Mouse (Mus musculus): ENCODE results near the gene Dapk3. TPM values are rescaled to one million over a fixed set of nuclear protein-coding genes. Genes with fewer than 3 reads are reported as not detected.
"Not testable (repeated sequence)": the region's sequence is repeated elsewhere in the genome, so short reads cannot be mapped to it uniquely, and the experiment has no call there.

The Dapk3 gene
- total RNA-seq, 2 experiments from 2014 or later: 71.7 to 71.8 TPM

DNA sequence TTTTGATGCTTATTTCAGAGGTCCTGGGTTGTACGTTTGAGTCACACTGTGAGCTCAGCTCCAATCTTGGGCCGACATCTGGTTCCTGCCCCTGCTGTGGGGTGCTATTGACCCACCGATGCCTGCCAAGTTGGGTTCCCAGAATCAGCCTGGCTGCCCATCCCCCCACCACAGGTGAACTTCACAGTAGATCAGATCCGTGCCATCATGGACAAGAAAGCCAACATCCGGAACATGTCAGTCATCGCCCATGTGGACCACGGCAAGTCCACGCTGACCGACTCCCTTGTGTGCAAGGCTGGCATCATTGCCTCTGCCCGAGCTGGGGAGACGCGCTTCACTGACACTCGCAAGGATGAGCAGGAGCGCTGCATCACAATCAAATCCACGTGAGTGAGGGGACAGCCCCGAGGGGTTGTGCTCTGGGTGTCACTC lies 5.3 kb upstream of the Dapk3 start:
- DNase-seq (ENCODE audit: extremely low spot score in 1 of 2, low spot score in 1 of 2): no peak

DNA sequence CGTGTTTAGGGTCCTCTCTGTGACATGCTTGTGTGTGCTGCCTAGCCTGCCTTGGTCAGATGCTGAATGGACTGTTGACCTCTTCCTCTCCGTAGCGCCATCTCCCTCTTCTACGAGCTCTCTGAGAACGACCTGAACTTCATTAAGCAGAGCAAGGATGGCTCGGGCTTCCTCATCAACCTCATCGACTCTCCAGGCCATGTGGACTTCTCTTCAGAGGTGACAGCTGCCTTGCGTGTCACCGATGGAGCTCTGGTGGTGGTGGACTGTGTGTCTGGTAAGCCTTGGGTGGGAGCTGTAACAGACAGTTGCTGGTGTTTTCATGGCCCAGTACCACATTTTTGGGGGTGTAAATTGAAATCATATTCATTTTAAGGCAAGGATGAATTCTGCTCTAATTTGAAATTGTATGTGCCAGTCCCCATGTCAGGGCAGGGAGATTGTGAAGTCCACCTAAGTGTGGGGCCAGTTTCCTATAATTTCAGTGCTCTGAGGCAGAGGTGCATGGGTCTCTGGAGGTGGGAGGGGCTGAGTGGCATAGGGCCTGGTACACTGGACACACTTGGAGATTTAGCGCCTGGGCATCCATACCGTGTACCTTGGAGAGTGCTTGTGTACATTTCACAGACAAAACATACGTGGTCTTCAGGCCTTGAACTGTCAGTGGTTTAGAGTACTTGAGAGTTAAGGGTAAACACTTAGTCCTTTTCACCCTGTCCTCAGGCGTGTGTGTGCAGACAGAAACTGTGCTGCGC lies 4.7 kb upstream of the Dapk3 start:
- no peak for DNase-seq (ENCODE audit: extremely low spot score in 1 of 2, low spot score in 1 of 2)

DNA sequence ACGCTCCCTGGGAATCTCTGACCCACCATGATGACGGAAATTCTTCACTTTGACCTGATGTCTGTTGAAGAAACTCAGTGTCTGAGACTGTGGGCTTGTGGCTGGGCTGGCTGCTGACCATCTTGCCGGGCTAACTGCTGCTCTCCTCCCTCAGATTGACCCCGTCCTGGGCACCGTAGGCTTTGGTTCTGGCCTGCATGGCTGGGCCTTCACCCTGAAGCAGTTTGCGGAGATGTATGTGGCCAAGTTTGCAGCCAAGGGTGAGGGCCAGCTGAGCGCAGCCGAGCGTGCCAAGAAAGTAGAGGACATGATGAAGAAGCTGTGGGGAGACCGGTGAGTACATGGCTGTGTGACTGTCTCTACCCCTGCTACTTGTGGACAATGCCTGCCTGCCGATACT lies 3.9 kb upstream of the Dapk3 start:
- DNase-seq (ENCODE audit: extremely low spot score in 1 of 2, low spot score in 1 of 2): no peak

DNA sequence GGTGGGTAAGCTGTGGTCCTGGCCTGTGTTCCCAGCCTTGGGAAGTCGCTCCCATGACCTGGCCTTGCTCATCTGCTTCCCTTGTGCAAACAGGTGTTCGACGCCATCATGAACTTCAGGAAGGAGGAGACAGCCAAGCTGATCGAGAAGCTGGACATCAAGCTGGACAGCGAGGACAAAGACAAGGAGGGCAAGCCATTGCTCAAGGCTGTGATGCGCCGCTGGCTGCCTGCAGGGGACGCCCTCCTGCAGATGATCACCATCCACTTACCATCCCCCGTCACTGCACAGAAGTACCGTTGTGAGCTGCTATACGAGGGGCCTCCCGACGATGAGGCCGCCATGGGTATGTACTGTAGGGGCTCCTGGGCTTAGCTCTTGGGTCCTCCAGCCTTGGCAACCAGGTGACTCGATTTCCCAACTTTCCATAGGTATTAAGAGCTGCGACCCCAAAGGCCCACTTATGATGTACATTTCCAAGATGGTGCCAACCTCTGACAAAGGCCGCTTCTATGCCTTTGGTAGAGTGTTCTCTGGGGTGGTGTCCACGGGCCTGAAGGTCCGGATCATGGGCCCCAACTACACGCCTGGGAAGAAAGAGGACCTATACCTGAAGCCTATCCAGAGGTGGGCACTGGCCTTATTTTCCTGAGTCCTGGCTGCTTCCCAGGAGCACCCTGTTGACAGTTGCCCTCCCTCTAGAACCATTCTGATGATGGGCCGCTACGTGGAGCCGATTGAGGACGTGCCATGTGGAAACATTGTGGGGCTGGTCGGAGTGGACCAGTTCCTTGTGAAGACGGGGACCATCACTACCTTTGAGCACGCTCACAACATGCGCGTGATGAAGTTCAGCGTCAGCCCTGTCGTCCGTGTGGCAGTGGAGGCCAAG lies 3.1 kb upstream of the Dapk3 start:
- no peak for DNase-seq (ENCODE audit: extremely low spot score in 1 of 2, low spot score in 1 of 2)

DNA sequence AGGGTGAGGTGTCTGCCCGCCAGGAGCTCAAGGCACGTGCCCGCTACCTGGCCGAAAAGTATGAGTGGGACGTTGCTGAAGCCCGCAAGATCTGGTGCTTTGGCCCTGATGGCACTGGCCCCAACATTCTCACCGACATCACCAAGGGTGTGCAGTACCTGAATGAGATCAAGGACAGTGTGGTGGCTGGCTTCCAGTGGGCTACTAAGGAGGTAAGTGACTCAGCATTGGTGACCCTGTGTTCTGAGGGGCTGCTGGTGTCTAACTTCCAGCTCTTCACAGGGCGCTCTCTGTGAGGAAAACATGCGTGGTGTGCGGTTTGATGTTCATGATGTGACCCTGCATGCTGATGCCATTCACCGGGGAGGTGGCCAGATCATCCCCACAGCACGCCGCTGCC lies 1.9 kb upstream of the Dapk3 start:
- DNase-seq (ENCODE audit: extremely low spot score in 1 of 2, low spot score in 1 of 2): no peak

DNA sequence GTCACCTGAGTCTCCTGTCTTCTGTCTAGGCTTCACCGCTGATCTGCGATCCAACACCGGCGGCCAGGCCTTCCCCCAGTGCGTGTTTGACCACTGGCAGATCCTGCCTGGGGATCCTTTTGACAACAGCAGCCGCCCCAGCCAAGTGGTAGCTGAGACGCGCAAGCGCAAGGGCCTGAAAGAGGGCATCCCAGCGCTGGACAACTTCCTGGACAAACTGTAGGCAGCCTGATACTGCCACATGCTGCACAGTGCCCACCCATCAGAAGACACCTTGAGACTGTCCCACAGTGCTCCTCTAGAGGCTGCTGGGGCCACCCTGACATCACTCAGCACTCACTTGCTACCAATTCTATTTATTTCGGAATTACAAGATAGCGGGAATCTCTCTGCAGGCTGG lies 945 bp upstream of the Dapk3 start:
- not testable (repeated sequence) for DNase-seq (ENCODE audit: extremely low spot score in 1 of 2, low spot score in 1 of 2)

DNA sequence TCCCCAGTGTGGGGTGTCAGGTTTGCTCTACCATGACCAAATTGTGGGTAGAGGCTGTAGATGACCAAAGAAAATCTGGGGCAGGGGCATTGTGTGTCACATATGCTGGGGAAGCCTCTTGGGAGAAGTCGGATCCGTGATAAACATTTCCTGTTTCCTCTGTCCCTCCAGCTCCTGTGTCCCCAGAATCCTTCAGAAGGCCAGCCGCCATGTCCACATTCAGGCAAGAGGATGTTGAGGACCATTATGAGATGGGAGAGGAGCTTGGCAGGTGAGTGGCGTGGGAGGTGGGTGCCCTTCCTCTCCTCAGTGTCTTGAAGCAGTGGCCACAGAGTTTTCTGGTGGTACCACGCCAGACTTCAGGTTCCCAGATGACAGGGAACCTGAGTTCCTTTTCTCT lies 1.0 kb downstream of the Dapk3 start, which contains the start of gene 4930442H23Rik:
Gene 4930442H23Rik, minus strand, starts transcription at position 45 of the 400 bp plus-strand sequence.
- no peak for DNase-seq (ENCODE audit: extremely low spot score in 1 of 2, low spot score in 1 of 2)

DNA sequence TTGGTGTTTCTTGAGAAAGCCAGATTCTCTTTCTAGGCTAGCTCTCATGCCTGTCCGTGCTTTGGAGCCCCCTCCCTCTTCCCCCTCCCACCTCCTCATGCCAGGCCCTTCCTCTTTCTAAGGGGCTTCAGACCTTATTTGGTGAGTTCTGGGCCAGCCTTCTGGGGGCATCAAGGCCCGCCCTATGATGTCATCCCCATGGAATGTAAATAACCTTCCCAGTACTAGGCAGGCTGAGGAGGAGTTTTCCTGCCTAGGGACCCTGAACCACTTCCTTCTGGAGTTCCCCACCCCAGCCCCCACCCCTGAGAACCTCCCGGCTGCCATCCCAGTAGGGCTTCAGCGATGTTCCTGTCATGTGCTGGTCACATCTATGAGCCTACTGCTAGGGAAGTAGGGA lies 2.0 kb downstream of the Dapk3 start:
- DNase-seq (ENCODE audit: extremely low spot score in 1 of 2, low spot score in 1 of 2): no peak

DNA sequence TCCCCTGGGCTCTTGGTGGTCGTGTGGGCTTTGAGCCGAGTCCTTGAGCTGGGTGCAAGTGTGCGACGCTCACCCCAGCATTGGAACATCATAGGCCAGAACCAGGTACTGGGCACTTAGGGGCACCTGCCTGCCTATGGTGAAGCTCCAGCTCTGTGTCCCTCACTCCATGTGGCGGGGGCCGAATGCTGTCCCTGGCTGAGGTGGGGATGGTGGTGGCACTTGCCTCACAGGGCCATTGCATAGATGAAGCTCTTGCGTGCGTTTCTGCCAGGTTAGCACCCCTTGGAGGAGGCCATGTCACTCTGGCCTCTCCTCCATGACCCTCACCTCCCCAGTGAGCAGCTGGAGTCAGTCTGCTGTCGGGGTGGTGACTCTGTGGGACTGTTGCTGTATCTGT lies 4.4 kb downstream of the Dapk3 start:
- no peak for DNase-seq (ENCODE audit: extremely low spot score in 1 of 2, low spot score in 1 of 2)

DNA sequence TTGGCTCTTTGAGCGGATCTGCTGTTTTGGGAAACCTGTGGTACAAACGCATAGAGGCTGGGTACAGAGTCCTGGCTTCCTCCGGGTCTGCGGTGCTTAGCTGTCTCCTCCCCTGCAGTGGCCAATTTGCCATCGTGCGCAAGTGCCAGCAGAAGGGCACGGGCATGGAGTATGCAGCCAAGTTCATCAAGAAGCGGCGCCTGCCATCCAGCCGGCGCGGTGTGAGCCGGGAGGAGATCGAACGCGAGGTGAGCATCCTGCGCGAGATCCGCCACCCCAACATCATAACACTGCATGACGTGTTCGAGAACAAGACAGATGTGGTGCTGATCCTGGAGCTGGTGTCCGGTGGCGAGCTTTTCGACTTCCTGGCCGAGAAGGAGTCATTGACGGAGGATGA lies 7.0 kb downstream of the Dapk3 start:
- no peak for DNase-seq (ENCODE audit: extremely low spot score in 1 of 2, low spot score in 1 of 2)

DNA sequence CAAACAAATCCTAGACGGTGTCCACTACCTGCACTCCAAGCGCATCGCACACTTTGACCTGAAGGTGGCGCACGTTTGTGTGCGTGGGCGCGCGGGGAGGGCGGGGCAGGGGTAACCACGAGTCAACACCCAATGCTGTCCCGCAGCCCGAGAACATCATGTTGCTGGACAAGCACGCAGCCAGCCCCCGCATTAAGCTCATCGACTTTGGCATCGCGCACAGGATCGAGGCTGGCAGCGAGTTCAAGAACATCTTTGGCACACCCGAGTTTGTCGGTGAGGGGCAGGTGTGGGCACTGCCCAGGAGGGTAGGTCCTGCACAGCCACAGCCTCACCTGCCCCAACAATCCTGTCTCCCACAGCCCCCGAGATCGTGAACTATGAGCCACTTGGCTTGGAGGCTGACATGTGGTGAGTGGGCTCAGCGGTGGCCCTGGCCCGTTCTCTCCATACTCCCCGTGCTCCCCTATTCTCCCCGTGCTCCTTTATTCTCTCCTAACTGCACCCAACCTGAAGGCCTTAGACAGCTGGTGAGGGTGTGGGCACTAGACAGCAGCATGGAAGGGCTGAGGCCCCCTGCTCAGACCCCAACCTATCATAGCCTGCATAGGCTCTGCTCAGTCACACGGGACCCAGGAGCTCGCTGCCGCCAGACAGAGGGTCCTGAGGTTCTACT lies 7.6 kb downstream of the Dapk3 start:
- no peak for DNase-seq (ENCODE audit: extremely low spot score in 1 of 2, low spot score in 1 of 2)

DNA sequence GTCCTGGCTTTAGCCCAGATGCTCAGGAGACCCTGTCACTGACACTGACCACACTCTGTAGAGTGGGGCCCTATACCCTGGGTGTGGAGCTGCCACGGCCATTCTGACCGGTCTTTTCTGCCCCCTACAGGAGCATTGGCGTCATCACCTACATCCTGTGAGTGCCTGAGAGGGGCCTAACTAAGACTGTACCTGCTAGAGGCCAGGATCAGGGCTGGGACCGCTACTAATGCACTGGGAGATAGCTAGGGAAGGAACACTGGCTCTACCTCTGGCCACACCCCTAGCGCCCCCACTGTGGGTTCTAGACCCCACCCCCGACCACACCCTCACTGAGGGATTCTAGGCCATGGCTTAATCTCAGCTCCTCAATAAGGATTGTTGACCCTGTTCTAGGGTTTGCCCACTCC lies 8.1 kb downstream of the Dapk3 start:
- DNase-seq (ENCODE audit: extremely low spot score in 1 of 2, low spot score in 1 of 2): no peak

DNA sequence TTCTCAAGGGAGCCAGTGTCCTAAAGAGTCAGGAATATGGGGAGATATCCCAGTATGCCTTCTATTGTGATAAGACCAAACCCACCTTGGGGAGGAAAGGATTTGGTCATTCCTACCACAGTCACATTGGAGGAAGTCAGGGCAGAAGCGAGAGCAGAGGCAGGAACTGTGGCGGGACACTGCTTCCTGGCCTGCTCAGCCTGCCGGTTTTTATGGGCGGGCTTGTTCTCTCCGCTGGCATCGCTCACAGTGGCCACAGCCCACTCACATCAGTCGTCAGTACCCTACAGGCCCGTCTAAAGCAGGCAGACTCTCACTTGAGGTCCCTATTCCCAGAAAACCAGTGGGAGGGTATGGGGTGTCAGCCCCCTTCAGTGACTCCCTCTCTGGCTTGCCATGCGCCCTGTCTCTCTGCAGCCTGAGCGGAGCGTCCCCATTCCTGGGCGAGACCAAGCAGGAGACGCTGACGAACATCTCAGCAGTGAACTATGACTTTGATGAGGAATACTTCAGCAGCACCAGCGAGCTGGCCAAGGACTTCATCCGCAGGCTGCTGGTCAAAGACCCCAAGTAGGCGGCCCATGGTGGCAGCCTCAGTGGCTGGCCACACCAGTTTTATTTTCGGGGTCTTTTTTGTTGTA lies 8.7 kb downstream of the Dapk3 start:
- no peak for DNase-seq (ENCODE audit: extremely low spot score in 1 of 2, low spot score in 1 of 2)

DNA sequence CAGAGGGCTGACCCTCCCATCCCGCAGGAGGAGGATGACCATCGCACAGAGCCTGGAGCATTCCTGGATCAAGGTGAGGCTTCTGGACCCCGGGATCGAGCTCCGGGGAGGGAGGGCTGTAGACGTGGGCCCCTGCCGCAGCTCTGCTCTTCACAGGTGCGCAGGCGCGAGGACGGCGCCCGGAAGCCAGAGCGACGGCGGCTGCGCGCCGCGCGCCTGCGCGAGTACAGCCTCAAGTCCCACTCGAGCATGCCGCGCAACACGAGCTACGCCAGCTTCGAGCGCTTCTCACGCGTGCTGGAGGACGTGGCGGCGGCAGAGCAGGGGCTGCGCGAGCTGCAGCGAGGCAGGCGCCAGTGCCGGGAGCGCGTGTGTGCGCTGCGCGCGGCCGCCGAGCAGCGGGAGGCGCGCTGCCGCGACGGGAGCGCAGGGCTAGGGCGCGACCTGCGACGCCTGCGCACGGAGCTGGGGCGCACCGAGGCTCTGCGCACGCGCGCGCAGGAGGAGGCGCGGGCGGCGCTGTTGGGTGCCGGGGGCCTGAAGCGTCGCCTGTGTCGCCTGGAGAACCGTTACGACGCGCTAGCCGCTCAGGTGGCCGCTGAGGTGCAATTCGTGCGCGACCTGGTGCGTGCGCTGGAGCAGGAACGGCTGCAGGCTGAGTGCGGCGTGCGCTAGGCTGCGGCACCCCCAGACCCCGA lies 9.6 kb downstream of the Dapk3 start:
- peak; percentile 71 to 77 for DNase-seq (ENCODE audit: extremely low spot score in 1 of 2, low spot score in 1 of 2)

DNA sequence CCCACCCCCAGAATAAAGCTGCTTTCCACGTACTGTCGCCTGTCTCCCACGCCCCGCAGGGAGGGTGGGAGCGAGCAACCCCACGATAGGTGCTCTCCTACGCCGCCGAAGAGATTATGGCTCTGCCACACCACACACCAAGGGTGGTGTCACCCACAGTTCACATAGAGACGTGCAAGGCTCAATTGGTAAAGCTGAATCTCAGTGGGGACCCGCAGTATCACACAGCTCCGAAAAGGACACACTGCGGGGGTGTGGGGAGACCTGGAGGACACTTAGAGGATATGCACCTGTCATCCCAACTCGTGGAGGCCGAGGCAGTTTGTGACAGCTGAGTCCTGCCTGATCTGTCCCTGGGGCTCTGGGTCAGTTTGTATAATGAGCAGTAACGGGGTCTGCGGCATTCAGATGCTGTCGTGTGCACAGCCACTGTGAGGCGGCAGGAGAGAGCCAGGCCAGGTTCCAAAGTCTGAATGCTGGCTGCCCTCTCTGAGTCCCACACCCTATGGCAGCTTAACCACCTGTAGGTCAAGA lies 10.2 kb downstream of the Dapk3 start:
- no peak for DNase-seq (ENCODE audit: extremely low spot score in 1 of 2, low spot score in 1 of 2)

DNA sequence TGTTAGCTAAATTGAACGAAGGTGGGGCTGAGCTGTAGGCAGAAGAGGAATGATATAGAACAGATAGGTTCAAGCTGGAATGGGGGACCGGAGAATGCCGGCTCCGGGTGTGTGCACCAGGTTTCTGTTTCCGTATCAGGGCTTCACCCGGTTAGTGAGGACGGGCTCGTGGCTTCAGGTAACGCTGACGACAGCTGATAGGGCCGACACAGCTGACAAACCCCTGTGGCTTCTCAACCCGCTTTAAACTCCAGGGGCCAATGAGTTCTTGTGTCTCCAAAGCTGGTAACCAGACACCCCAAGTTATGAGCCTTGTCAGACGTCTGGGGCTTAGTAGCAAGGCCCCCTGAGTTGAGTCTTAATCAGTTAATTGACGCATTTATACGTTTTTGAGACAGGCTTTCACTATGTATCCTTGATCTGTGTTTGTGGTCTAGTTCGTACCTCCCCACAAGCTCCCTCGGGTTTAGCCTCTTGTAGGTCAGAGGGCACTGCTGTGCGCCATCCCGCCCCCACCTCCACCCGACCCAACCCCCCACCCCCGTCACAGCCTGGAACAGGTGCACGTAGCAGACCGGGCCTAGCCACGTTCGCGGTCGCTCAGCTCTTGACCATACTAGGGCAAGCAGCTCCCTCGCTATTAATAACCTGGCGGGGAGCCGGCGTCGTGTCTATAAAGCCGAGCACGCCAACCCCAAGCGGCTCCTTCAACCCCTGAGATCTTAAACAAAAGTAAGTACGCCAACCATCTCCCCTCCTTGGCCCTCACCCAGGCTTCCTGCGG lies 11.4 kb downstream of the Dapk3 start:
- no peak for DNase-seq (ENCODE audit: extremely low spot score in 1 of 2, low spot score in 1 of 2)

DNA sequence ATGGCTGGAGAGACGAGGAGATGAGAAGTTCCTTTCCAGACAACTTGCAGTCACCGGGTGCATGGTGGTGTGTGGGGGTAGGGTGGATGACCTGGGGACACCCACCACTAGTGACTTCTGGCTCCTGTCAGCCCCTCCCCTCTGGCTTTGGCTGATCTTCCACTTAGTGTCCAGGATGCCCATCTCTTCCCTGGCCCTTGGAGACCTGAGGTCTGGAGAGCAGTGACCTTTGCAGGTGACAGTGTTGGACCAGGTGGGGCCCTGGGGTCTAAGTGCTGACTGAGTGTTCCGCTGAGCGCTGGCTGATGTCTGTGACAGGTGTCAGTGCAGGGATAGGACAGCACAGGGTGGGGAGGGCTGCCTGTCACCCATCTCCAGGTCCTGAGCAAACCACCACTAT lies 12.5 kb downstream of the Dapk3 start:
- no peak for DNase-seq (ENCODE audit: extremely low spot score in 1 of 2, low spot score in 1 of 2)

DNA sequence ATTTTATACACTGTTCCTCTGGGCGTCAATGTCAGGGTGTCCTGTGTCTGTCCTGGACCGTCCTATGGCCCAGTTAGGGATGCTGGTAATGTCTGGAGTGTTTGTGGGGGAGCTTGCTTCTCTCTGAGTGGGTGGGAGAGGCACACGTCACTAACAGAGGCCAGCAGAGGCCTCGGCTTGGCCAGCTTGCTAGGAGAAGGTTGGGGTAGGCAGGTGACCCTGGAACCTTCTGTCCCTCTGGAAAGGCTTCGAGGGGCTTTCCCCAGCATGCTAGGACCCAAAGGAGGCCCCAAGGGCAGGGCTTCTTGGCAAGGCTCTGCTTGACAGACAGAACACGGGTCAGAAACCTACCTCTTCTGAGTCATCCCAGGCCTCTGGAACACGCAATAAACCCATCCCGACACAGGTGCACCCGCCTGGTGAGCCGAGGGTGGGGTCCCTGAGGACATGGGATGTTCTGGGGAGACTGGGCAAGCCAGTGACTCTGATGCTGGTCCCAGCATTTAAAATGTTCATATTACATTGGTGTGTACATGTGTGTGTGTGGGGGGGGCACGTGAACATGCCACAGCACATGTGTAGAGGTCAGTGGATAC lies 13.8 kb downstream of the Dapk3 start:
- no peak for DNase-seq (ENCODE audit: extremely low spot score in 1 of 2, low spot score in 1 of 2)

DNA sequence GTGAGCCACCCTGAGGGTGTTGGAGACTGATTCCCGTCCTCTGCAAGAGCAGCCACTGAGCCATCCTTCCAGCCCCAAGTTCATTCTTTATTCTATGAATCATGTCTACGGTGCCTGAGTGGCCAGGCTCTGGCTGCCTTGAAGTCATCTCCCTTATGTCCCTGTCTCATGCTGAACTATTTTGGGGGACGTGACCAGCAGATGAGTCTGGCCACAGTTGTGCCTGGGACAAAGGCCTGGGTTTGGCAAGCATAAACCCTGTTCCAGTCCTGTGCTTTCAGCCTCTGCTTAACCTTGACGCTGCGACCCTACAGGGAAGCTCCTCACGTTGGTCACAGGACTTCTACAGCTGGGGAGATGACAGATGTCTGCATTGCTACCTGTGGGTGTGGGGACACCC lies 14.5 kb downstream of the Dapk3 start:
- no peak for DNase-seq (ENCODE audit: extremely low spot score in 1 of 2, low spot score in 1 of 2)
